Mouse (Mus musculus) small intestine, adult 2 months (tissue): ENCODE results near the gene Foxp2. TPM values are rescaled to one million over a fixed set of nuclear protein-coding genes. Genes with fewer than 3 reads are reported as not detected.

Source experiments
- H3K27ac ChIP-seq: fragments of 200-500 bp; 2 replicates; pipeline ENCODE4 v1.5.1; 2012; ENCODE audit warnings: low read depth, low read length, control low read depth, inconsistent platforms; ENCODE audit not compliant: insufficient read depth
- H3K27me3 ChIP-seq: fragments of 200-500 bp; 2 replicates; pipeline ENCODE4 v1.6.1; 2012; ENCODE audit warnings: mild to moderate bottlenecking, moderate library complexity, low read length, inconsistent platforms; ENCODE audit not compliant: control insufficient read depth, insufficient read depth
- H3K36me3 ChIP-seq: fragments of 200-500 bp; 2 replicates; pipeline ENCODE4 v1.6.1; 2012; ENCODE audit warnings: mild to moderate bottlenecking, low read length, control low read depth, inconsistent platforms; ENCODE audit not compliant: control insufficient read depth, insufficient read depth
- H3K4me1 ChIP-seq: fragments of 200-500 bp; 2 replicates; pipeline ENCODE4 v1.6.1; 2012; ENCODE audit warnings: low read length, inconsistent platforms, mixed read lengths; ENCODE audit not compliant: control insufficient read depth, insufficient read depth, insufficient read length
- H3K4me3 ChIP-seq: fragments of 200-500 bp; 2 replicates; pipeline ENCODE4 v1.5.1; 2012; ENCODE audit warnings: low read depth, mild to moderate bottlenecking, control low read depth, inconsistent platforms, low read length, moderate library complexity
- CTCF ChIP-seq: fragments of 200-500 bp; IDR thresholded peaks from 2 replicates; pipeline ENCODE4 v1.5.1; 2012; ENCODE audit warnings: low read depth, mild to moderate bottlenecking, control low read depth, inconsistent platforms, low read length, moderate library complexity, mixed read lengths; ENCODE audit not compliant: insufficient replicate concordance, insufficient read length; ENCODE audit errors: extremely low read depth
- POLR2A ChIP-seq: fragments of 200-500 bp; IDR thresholded peaks from 2 replicates; pipeline ENCODE4 v1.6.1; 2012; ENCODE audit warnings: low read depth, mild to moderate bottlenecking, control low read depth, inconsistent platforms, low read length, moderate library complexity
- WGBS: fragments of 180-500 bp; shearing (Covaris S2); methylation state at CpG from one replicate; pipeline ENCODE4 v1.1.7; 2018; 5-methylcytosine and 5-hydroxymethylcytosine counted together
- polyA plus RNA-seq: library from polyadenylated mRNA; depleted of rRNA; stranded (reverse); fragments of >200 nt; gene quantifications from 2 replicates; pipeline ENCODE4 v1.2.3, GENCODE M21; 2012

Gene Foxp2
- polyA plus RNA-seq, 1 experiment: 3.3 TPM

- peaks cover 17% of the 10 kb centered on the region for H3K27me3 ChIP-seq
- 1% methylated on average over 20 of the region's 20 CpGs for WGBS
- H3K36me3 ChIP-seq: no peaks in the 10 kb centered on the region
- no peak overlapping the region for H3K27ac ChIP-seq
- H3K4me3 ChIP-seq: peak overlapping the region; percentile 62
- TF ChIP-seq CTCF (no peak), POLR2A (no peak)
- H3K4me1 ChIP-seq: no peaks in the 10 kb centered on the region
These were observed 549 bp upstream of the Foxp2 start for GRCm38 (mm10) chr6:14900579-14901021.

- Histone ChIP-seq H3K4me1 (no peaks in the 10 kb centered on the region), H3K27me3 (peaks cover 17% of the 10 kb centered on the region; the same call in 1 of the 2 replicates), H3K27ac (no peak overlapping the region), H3K36me3 (no peaks in the 10 kb centered on the region), H3K4me3 (peak overlapping the region; percentile 62)
- WGBS: 10% methylated on average over 13 of the region's 13 CpGs
- no peak for TF ChIP-seq CTCF
- TF ChIP-seq POLR2A: no peak
These were observed 972 bp downstream of the Foxp2 start for GRCm38 (mm10) chr6:14901971-14902670.

- H3K36me3 ChIP-seq: no peaks in the 10 kb centered on the region
- H3K27ac ChIP-seq: no peak overlapping the region
- 33% methylated on average over 5 of the region's 5 CpGs for WGBS
- no peaks in the 10 kb centered on the region for H3K4me1 ChIP-seq
- no peak overlapping the region for H3K4me3 ChIP-seq
- peaks cover 11% of the 10 kb centered on the region; the same call in 1 of the 2 replicates for H3K27me3 ChIP-seq
- TF ChIP-seq POLR2A (no peak), CTCF (no peak)
These were observed 2.3 kb downstream of the Foxp2 start for GRCm38 (mm10) chr6:14903271-14903965.

- Histone ChIP-seq H3K36me3 (no peaks in the 10 kb centered on the region), H3K4me1 (no peaks in the 10 kb centered on the region), H3K27me3 (no peaks in the 10 kb centered on the region), H3K27ac (no peak overlapping the region), H3K4me3 (no peak overlapping the region)
- TF ChIP-seq CTCF: no peak
- TF ChIP-seq POLR2A: no peak
- WGBS: 78% methylated on average over 2 of the region's 2 CpGs
These were observed 13.9 kb downstream of the Foxp2 start for GRCm38 (mm10) chr6:14915066-14915465.

- H3K4me3 ChIP-seq: no peak overlapping the region
- H3K27me3 ChIP-seq: no peaks in the 10 kb centered on the region
- no peaks in the 10 kb centered on the region for H3K4me1 ChIP-seq
- no peak overlapping the region for H3K27ac ChIP-seq
- H3K36me3 ChIP-seq: no peaks in the 10 kb centered on the region
- TF ChIP-seq CTCF (no peak), POLR2A (no peak)
These were observed 21.6 kb downstream of the Foxp2 start for GRCm38 (mm10) chr6:14922704-14923103.

- no peaks in the 10 kb centered on the region for H3K36me3 ChIP-seq
- no peaks in the 10 kb centered on the region for H3K4me1 ChIP-seq
- H3K4me3 ChIP-seq: no peak overlapping the region
- TF ChIP-seq POLR2A: no peak
- TF ChIP-seq CTCF: no peak
- H3K27ac ChIP-seq: no peak overlapping the region
- 76% methylated on average over 4 of the region's 4 CpGs for WGBS
- H3K27me3 ChIP-seq: no peaks in the 10 kb centered on the region
These were observed 23.9 kb downstream of the Foxp2 start for GRCm38 (mm10) chr6:14924976-14925489.

GRCm38 (mm10) chr6:14951060-14951459 is 49.9 kb downstream of the Foxp2 start:
- no peak for TF ChIP-seq CTCF
- TF ChIP-seq POLR2A: no peak
- Histone ChIP-seq H3K27ac (no peak overlapping the region), H3K36me3 (no peaks in the 10 kb centered on the region), H3K4me1 (no peaks in the 10 kb centered on the region), H3K4me3 (no peak overlapping the region), H3K27me3 (no peaks in the 10 kb centered on the region)
- WGBS: 82% methylated on average over 6 of the region's 6 CpGs
